Mouse (Mus musculus): Measurements from ENCODE around the gene Dab1. TPM values are rescaled to one million over a fixed set of nuclear protein-coding genes. Genes with fewer than 3 reads are reported as not detected.
A peak's percentile ranks its signal among the peaks of the same experiment; 100 is the strongest.

Dab1 gene
- polyA plus RNA-seq, 1 experiment from 2014 or later, result 195 TPM

- Histone ChIP-seq H3K9ac (replicated peaks; ENCODE audit: low read depth, low read length) (no peak overlapping the region), H3K27ac (ENCODE audit: low read length) (no peak overlapping the region), H3K4me1 (replicated peaks; ENCODE audit: control insufficient read depth, insufficient read depth, low read length) (peaks cover 4% of the 10 kb centered on the region; the same call in 1 of the 2 replicates), H3K9me3 (ENCODE audit: control insufficient read depth, low read length) (no peaks in the 10 kb centered on the region), H3K4me2 (ENCODE audit: low read length) (no peak overlapping the region), H3K27me3 (replicated peaks; ENCODE audit: control insufficient read depth, insufficient read depth, low read length) (no peaks in the 10 kb centered on the region), H3K36me3 (ENCODE audit: control insufficient read depth, insufficient read depth) (no peaks in the 10 kb centered on the region), H3K4me3 (replicated peaks; ENCODE audit: low read length) (no peak overlapping the region)
- 39% methylated on average over 2 of the region's 2 CpGs for WGBS
- ATAC-seq, result no peak
Observed at GRCm38 (mm10) chr4:103839541-103839940, 220.4 kb downstream of the Dab1 start.

GRCm38 (mm10) chr4:103841126-103841525, 222.0 kb downstream of the Dab1 start:
- Histone ChIP-seq H3K9ac (replicated peaks; ENCODE audit: low read depth, low read length) (no peak overlapping the region), H3K27ac (ENCODE audit: low read length) (no peak overlapping the region), H3K4me2 (ENCODE audit: low read length) (no peak overlapping the region), H3K27me3 (replicated peaks; ENCODE audit: control insufficient read depth, insufficient read depth, low read length) (no peaks in the 10 kb centered on the region), H3K4me3 (replicated peaks; ENCODE audit: low read length) (no peak overlapping the region), H3K36me3 (ENCODE audit: control insufficient read depth, insufficient read depth) (no peaks in the 10 kb centered on the region), H3K9me3 (ENCODE audit: control insufficient read depth, low read length) (no peaks in the 10 kb centered on the region), H3K4me1 (replicated peaks; ENCODE audit: control insufficient read depth, insufficient read depth, low read length) (peaks cover 4% of the 10 kb centered on the region; the same call in 1 of the 2 replicates)
- ATAC-seq, result no peak
- WGBS, result 39% methylated on average over 7 of the region's 7 CpGs

- H3K9me3 ChIP-seq (ENCODE audit: control insufficient read depth, low read length), result no peaks in the 10 kb centered on the region
- no peak overlapping the region for H3K9ac ChIP-seq (replicated peaks; ENCODE audit: low read depth, low read length)
- no peak overlapping the region for H3K4me2 ChIP-seq (ENCODE audit: low read length)
- H3K4me3 ChIP-seq (replicated peaks; ENCODE audit: low read length), result no peak overlapping the region
- H3K36me3 ChIP-seq (ENCODE audit: control insufficient read depth, insufficient read depth), result no peaks in the 10 kb centered on the region
- no peak overlapping the region for H3K27ac ChIP-seq (ENCODE audit: low read length)
- no peaks in the 10 kb centered on the region; the same call in 1 of the 2 replicates for H3K4me1 ChIP-seq (replicated peaks; ENCODE audit: control insufficient read depth, insufficient read depth, low read length)
- no peaks in the 10 kb centered on the region for H3K27me3 ChIP-seq (replicated peaks; ENCODE audit: control insufficient read depth, insufficient read depth, low read length)
- ATAC-seq, result no peak
- WGBS, result 66% methylated on average over 7 of the region's 7 CpGs
Observed at GRCm38 (mm10) chr4:103844635-103845034, 225.5 kb downstream of the Dab1 start.

GRCm38 (mm10) chr4:103857173-103857572, 238.0 kb downstream of the Dab1 start:
- no peaks in the 10 kb centered on the region for H3K27me3 ChIP-seq (replicated peaks; ENCODE audit: control insufficient read depth, insufficient read depth, low read length)
- H3K4me3 ChIP-seq (replicated peaks; ENCODE audit: low read length), result no peak overlapping the region
- no peak overlapping the region for H3K27ac ChIP-seq (ENCODE audit: low read length)
- H3K9ac ChIP-seq (replicated peaks; ENCODE audit: low read depth, low read length), result no peak overlapping the region
- no peak for ATAC-seq
- no peaks in the 10 kb centered on the region for H3K9me3 ChIP-seq (ENCODE audit: control insufficient read depth, low read length)
- 12% methylated on average over 1 of the region's 1 CpGs for WGBS
- no peak overlapping the region for H3K4me2 ChIP-seq (ENCODE audit: low read length)
- no peaks in the 10 kb centered on the region for H3K4me1 ChIP-seq (replicated peaks; ENCODE audit: control insufficient read depth, insufficient read depth, low read length)
- H3K36me3 ChIP-seq (ENCODE audit: control insufficient read depth, insufficient read depth), result no peaks in the 10 kb centered on the region

DNA sequence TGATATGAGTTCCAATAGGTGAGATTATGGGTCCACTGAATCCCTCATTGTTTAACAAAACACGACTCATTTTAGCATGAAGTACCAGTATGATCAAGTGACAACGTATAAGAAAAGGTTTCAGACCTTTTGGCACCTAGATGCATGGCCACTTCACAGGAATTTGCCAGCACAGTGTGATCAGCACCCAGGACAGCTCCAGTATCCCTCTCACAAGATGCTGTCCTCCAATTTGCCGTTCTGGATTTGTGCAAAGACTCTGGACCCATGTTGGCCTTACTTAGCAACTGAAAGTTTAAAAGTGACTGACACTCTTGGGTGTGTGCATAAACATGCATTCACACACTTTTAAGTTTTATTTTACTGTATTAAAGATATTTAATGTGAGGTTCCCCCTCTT, 256.4 kb downstream of the Dab1 start:
- Histone ChIP-seq H3K9me3 (ENCODE audit: control insufficient read depth, low read length) (no peaks in the 10 kb centered on the region), H3K9ac (replicated peaks; ENCODE audit: low read depth, low read length) (no peak overlapping the region), H3K36me3 (ENCODE audit: control insufficient read depth, insufficient read depth) (no peaks in the 10 kb centered on the region), H3K27ac (ENCODE audit: low read length) (no peak overlapping the region), H3K27me3 (replicated peaks; ENCODE audit: control insufficient read depth, insufficient read depth, low read length) (no peaks in the 10 kb centered on the region), H3K4me2 (ENCODE audit: low read length) (no peak overlapping the region), H3K4me1 (replicated peaks; ENCODE audit: control insufficient read depth, insufficient read depth, low read length) (peaks cover 8% of the 10 kb centered on the region), H3K4me3 (replicated peaks; ENCODE audit: low read length) (no peak overlapping the region)
- 41% methylated on average over 3 of the region's 3 CpGs for WGBS
- ATAC-seq, result no peak

GRCm38 (mm10) chr4:103878841-103879240, 259.7 kb downstream of the Dab1 start:
- no peak overlapping the region for H3K9ac ChIP-seq (replicated peaks; ENCODE audit: low read depth, low read length)
- WGBS, result 30% methylated on average over 4 of the region's 4 CpGs
- no peak overlapping the region for H3K27ac ChIP-seq (ENCODE audit: low read length)
- no peaks in the 10 kb centered on the region for H3K9me3 ChIP-seq (ENCODE audit: control insufficient read depth, low read length)
- H3K36me3 ChIP-seq (ENCODE audit: control insufficient read depth, insufficient read depth), result no peaks in the 10 kb centered on the region
- H3K4me1 ChIP-seq (replicated peaks; ENCODE audit: control insufficient read depth, insufficient read depth, low read length), result peaks cover 16% of the 10 kb centered on the region
- H3K4me2 ChIP-seq (ENCODE audit: low read length), result no peak overlapping the region
- H3K27me3 ChIP-seq (replicated peaks; ENCODE audit: control insufficient read depth, insufficient read depth, low read length), result no peaks in the 10 kb centered on the region
- H3K4me3 ChIP-seq (replicated peaks; ENCODE audit: low read length), result no peak overlapping the region
- ATAC-seq, result 0 out of 2 replicates have a peak, but pooled peaks have one; percentile 26

DNA sequence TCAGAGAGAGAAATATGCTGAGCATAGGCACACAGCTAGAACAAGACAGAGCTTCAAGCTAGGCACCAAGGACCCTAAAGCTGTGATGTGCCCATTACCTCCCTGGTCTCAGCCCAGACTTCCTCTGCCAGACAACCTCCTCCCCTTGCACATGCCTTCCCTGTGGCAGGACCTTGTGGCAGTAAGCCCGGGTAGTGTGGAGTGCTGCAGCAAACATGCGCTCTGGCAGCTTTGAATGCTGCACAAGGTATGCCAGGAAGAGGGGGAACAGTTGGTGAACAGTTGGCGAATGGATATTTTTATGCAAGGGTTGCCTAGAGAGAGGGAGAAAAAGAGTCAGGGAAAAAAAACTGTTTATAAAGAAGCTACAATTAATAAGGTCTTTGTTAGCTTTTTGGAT, 262.5 kb downstream of the Dab1 start:
- no peaks in the 10 kb centered on the region for H3K36me3 ChIP-seq (ENCODE audit: control insufficient read depth, insufficient read depth)
- H3K4me2 ChIP-seq (ENCODE audit: low read length), result no peak overlapping the region
- H3K27me3 ChIP-seq (replicated peaks; ENCODE audit: control insufficient read depth, insufficient read depth, low read length), result no peaks in the 10 kb centered on the region
- no peak overlapping the region for H3K4me3 ChIP-seq (replicated peaks; ENCODE audit: low read length)
- H3K9ac ChIP-seq (replicated peaks; ENCODE audit: low read depth, low read length), result no peak overlapping the region
- ATAC-seq, result peak; percentile 98
- H3K27ac ChIP-seq (ENCODE audit: low read length), result peak overlapping the region; percentile 86
- H3K9me3 ChIP-seq (ENCODE audit: control insufficient read depth, low read length), result no peaks in the 10 kb centered on the region
- H3K4me1 ChIP-seq (replicated peaks; ENCODE audit: control insufficient read depth, insufficient read depth, low read length), result peaks cover 16% of the 10 kb centered on the region
- 13% methylated on average over 3 of the region's 3 CpGs for WGBS

GRCm38 (mm10) chr4:103888086-103888485, 268.9 kb downstream of the Dab1 start:
- no peak overlapping the region for H3K27ac ChIP-seq (ENCODE audit: low read length)
- ATAC-seq, result no peak
- H3K4me3 ChIP-seq (replicated peaks; ENCODE audit: low read length), result no peak overlapping the region
- no peaks in the 10 kb centered on the region for H3K36me3 ChIP-seq (ENCODE audit: control insufficient read depth, insufficient read depth)
- H3K4me1 ChIP-seq (replicated peaks; ENCODE audit: control insufficient read depth, insufficient read depth, low read length), result peaks cover 5% of the 10 kb centered on the region; the same call in 1 of the 2 replicates
- 57% methylated on average over 2 of the region's 2 CpGs for WGBS
- H3K9ac ChIP-seq (replicated peaks; ENCODE audit: low read depth, low read length), result no peak overlapping the region
- no peaks in the 10 kb centered on the region for H3K27me3 ChIP-seq (replicated peaks; ENCODE audit: control insufficient read depth, insufficient read depth, low read length)
- H3K9me3 ChIP-seq (ENCODE audit: control insufficient read depth, low read length), result no peaks in the 10 kb centered on the region
- no peak overlapping the region for H3K4me2 ChIP-seq (ENCODE audit: low read length)

DNA sequence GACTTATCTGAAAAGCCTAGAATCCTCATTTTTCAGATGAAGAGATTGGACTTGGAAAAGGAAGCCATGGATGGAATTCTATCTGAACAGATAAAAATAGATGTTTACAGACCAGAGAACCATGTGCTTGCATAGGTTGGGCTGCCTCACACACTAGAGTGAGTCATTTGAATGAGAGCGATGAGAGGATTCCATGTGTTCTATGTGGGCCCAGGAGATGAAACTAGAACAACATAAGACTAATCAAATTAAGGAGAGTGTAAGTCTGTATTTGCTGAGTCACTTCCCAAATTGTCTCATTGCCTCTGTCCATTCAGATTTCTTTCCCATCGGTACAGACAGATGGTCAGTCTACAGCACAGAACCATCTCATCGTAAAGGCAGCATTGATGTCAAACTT, 270.0 kb downstream of the Dab1 start:
- WGBS, result 96% methylated on average over 3 of the region's 3 CpGs
- Histone ChIP-seq H3K27ac (ENCODE audit: low read length) (no peak overlapping the region), H3K27me3 (replicated peaks; ENCODE audit: control insufficient read depth, insufficient read depth, low read length) (no peaks in the 10 kb centered on the region), H3K9me3 (ENCODE audit: control insufficient read depth, low read length) (no peaks in the 10 kb centered on the region), H3K36me3 (ENCODE audit: control insufficient read depth, insufficient read depth) (no peaks in the 10 kb centered on the region), H3K4me2 (ENCODE audit: low read length) (no peak overlapping the region), H3K9ac (replicated peaks; ENCODE audit: low read depth, low read length) (no peak overlapping the region), H3K4me1 (replicated peaks; ENCODE audit: control insufficient read depth, insufficient read depth, low read length) (peaks cover 5% of the 10 kb centered on the region; the same call in 1 of the 2 replicates), H3K4me3 (replicated peaks; ENCODE audit: low read length) (no peak overlapping the region)
- no peak for ATAC-seq

GRCm38 (mm10) chr4:103896806-103897205, 277.6 kb downstream of the Dab1 start:
- Histone ChIP-seq H3K4me2 (ENCODE audit: low read length) (no peak overlapping the region), H3K9ac (replicated peaks; ENCODE audit: low read depth, low read length) (no peak overlapping the region), H3K4me1 (replicated peaks; ENCODE audit: control insufficient read depth, insufficient read depth, low read length) (no peaks in the 10 kb centered on the region), H3K36me3 (ENCODE audit: control insufficient read depth, insufficient read depth) (no peaks in the 10 kb centered on the region), H3K4me3 (replicated peaks; ENCODE audit: low read length) (no peak overlapping the region), H3K27ac (ENCODE audit: low read length) (no peak overlapping the region), H3K9me3 (ENCODE audit: control insufficient read depth, low read length) (no peaks in the 10 kb centered on the region), H3K27me3 (replicated peaks; ENCODE audit: control insufficient read depth, insufficient read depth, low read length) (no peaks in the 10 kb centered on the region)
- ATAC-seq, result no peak
- WGBS, result 81% methylated on average over 4 of the region's 4 CpGs

Data from forebrain, embryonic 16.5 days (tissue).